Mouse (Mus musculus) CD4-positive, CD25-positive, alpha-beta regulatory T cell, adult 9 weeks (primary cell): ENCODE measurements around the gene Lancl3. TPM values are rescaled to one million over a fixed set of nuclear protein-coding genes. Genes with fewer than 3 reads are reported as not detected.

ENCODE experiments used
- polyA plus RNA-seq: library from polyadenylated mRNA; unstranded; fragments of 100-300 nt; shearing (Covaris generic); gene quantifications from one replicate; pipeline ENCODE4 v1.2.1, GENCODE M21; 2017

Lancl3 gene
- 0.20 TPM for polyA plus RNA-seq

DNA sequence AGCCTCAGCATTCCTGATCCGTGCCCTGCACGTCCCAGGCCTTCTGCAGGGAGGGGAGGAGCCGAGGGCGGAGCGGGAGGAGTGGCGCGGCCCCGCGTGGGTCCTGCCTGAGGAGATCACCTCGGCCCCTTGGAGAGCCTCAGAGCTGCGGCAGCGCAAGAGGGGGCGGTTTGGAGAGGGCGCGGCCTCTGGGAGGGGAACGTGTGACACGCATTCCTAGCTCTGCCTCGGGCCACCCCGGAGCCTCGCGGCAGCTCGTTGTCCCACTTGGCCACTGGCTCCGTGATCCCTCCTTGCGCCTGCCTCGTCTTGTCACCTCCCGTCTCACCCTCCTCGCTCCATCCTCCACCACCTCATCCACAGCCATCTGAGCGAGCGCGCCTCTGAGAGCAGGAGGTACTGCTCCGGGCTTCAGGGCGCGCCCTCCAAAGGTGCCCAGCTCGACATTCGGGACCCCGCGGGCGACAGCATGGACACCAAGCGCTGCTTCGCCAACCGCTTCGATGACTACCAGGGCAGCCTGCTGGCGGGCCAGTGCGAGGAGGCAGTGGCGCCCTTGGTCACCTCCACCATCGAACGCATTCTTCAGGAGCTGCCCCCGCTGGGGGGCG, at the start of gene Lancl3:
Gene Lancl3 (plus strand): TSS at position 142 of the 611 bp plus-strand sequence.

GRCm38 (mm10) chrX:9256766-9257165, 57.1 kb downstream of the Lancl3 start, which contains the start of gene Gm14862:
TSS of gene Gm14862 (minus strand) at chrX:9256899.

GRCm38 (mm10) chrX:9272460-9273361, 73.0 kb downstream of the Lancl3 start, which contains the start of gene Xk:
TSS of gene Xk (plus strand) at chrX:9272756.

GRCm38 (mm10) chrX:9283464-9283863, 83.8 kb downstream of the Lancl3 start, which contains the start of gene H2al1m:
TSS of gene H2al1m (plus strand) at chrX:9283764.

Other genes with a start within 250 kb of the Lancl3 start
- gene Fthl17b, start 236.9 kb upstream of the Lancl3 start, polyA plus RNA-seq, result not detected
- gene Fthl17c, start 223.3 kb upstream of the Lancl3 start, polyA plus RNA-seq, result not detected
- not detected for gene Fthl17d, start 213.1 kb upstream of the Lancl3 start, polyA plus RNA-seq
- not detected for gene Fthl17e, start 166.4 kb upstream of the Lancl3 start, polyA plus RNA-seq
- gene Fthl17f, start 136.9 kb upstream of the Lancl3 start, polyA plus RNA-seq, result not detected
- gene 4930402K13Rik, start 95.3 kb upstream of the Lancl3 start, polyA plus RNA-seq, result not detected
- not detected for gene Gm14862, start 57.0 kb downstream of the Lancl3 start, polyA plus RNA-seq
- 0.61 TPM for gene Xk, start 72.9 kb downstream of the Lancl3 start, polyA plus RNA-seq
- not detected for gene H2al1m, start 83.9 kb downstream of the Lancl3 start, polyA plus RNA-seq
- gene H2al1k, start 150.7 kb downstream of the Lancl3 start, polyA plus RNA-seq, result not detected